Mouse (Mus musculus): ENCODE results near the gene Catsperg1. TPM values are rescaled to one million over a fixed set of nuclear protein-coding genes. Genes with fewer than 3 reads are reported as not detected.

Catsperg1 gene
- polyA plus RNA-seq, 1 experiment from 2014 or later: 0.53 TPM

DNA sequence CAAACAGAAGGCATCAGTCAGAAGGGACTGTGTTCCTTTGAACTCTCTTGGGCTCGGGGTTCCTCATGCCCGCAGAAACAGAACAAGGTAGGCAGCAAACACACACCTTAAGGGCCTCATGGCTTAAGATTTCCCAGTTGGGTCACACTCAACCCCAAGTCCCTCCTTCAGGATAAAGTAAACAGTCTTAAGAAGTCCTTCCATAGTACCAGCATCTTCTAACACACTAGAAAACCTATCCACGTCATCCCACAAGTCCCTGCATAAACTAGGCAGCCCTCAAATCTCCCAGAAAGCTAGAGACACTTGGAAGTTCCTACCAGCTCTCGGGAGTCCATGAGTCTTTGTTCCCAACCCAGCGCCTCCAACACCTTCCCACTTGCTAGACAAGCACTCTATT is 51.5 kb downstream of the Catsperg1 start:
- H3K36me3 ChIP-seq (ENCODE audit: insufficient read depth, low read length): 0 out of 2 replicates have a peak, but pooled peaks cover 5% of the 10 kb centered on the region
- WGBS: 73% methylated on average over 5 of the region's 5 CpGs
- ATAC-seq (replicated peaks; ENCODE audit: low FRiP score, low read depth) (no peak), DNase-seq (ENCODE audit: low spot score) (no peak)
- no peaks in the 10 kb centered on the region for H3K9me3 ChIP-seq (replicated peaks; ENCODE audit: low read length)
- H3K4me1 ChIP-seq (replicated peaks; ENCODE audit: insufficient read depth, low read length): no peaks in the 10 kb centered on the region
- TF ChIP-seq CTCF (IDR thresholded peaks at IDR 0.05; ENCODE audit: low read depth): no peak
- no peak overlapping the region for H3K4me2 ChIP-seq (ENCODE audit: low read length)
- H3K9ac ChIP-seq (ENCODE audit: low read depth, low read length): no peak overlapping the region
- no peak overlapping the region for H3K4me3 ChIP-seq (replicated peaks; ENCODE audit: low read depth, low read length)
- H3K27ac ChIP-seq: no peak overlapping the region
- peaks cover 5% of the 10 kb centered on the region; the same call in 1 of the 2 replicates for H3K27me3 ChIP-seq (ENCODE audit: insufficient read depth, low read length)

DNA sequence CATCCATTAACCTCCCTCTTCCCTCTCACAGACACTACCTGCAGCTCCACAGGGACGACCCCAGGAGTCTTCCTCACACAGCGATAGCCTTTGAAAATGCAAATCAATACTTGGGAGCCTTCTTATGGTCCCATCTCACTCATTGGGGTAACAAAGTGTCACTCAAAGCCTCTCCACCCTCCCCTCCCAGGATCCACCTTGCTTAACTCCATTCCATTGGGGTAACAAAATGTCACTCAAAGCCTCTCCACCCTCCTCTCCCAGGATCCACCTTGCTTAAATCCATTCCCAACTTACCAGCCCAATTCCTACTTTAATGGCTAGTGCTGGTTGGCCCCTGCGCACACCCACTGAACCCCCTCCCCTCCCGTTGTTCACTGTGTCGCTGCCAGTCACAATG is 55.6 kb downstream of the Catsperg1 start:
- DNase-seq (ENCODE audit: low spot score) (no peak), ATAC-seq (replicated peaks; ENCODE audit: low FRiP score, low read depth) (no peak)
- no peak for TF ChIP-seq CTCF (IDR thresholded peaks at IDR 0.05; ENCODE audit: low read depth)
- Histone ChIP-seq H3K4me3 (replicated peaks; ENCODE audit: low read depth, low read length) (no peak overlapping the region), H3K27ac (no peak overlapping the region), H3K4me1 (replicated peaks; ENCODE audit: insufficient read depth, low read length) (0 out of 2 replicates have a peak, but pooled peaks cover 3% of the 10 kb centered on the region), H3K4me2 (ENCODE audit: low read length) (no peak overlapping the region), H3K9ac (ENCODE audit: low read depth, low read length) (0 out of 2 replicates have a peak overlapping the region, but pooled peaks have one; percentile 28), H3K36me3 (ENCODE audit: insufficient read depth, low read length) (0 out of 2 replicates have a peak, but pooled peaks cover 5% of the 10 kb centered on the region), H3K9me3 (replicated peaks; ENCODE audit: low read length) (no peaks in the 10 kb centered on the region), H3K27me3 (ENCODE audit: insufficient read depth, low read length) (peaks cover 5% of the 10 kb centered on the region; the same call in 1 of the 2 replicates)
- WGBS: 4% methylated on average over 5 of the region's 5 CpGs

DNA sequence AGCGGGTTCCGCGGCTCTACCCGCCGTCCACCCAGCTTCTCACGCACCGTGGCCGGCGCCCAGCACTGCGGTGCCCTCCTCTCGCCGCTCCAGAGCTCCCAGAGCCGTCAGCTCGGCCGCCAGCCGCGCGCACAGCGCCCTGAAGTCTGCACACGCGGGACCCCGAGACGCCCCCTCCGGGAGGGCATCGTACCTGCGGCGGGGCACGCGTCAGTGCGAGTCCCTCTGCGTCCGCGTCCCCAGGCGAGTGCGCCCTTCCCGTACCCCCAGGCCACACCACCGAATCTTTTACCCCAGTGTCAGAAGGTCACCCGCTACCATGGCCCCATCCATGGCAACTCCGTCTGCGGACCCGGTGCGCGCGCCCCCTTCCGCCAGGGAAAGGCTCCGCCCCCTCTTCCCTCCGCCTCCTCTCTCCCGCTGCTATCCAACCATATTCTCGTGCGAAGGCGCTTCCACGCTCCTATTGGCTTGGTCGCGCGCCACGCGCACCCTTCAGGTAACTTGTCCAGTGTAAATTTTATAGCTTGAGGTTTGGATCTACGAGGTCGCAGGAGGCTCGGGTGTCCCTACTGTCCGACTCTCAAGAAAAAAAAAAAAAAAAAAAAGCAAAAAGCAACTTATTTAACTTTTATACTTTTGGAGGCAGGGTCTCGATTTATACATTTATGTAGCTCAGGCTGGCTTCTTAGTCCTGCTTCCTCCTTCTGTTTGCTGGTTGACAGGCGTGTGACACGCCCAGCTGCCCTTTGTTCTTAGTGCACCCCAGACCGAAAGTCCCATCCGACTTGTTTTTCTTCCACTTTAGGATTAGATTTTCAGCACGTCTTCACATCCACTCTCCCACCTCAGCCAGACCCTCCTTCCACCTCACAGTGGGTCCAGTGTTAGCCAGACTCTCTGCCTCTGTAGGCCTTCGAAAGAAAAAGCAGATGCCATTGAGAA is 57.7 kb downstream of the Catsperg1 start, which contains the start of gene Fam98c:
Gene Fam98c (minus strand): TSS at position 397 of the 945 bp plus-strand sequence.
- 0 out of 2 replicates have a peak, but pooled peaks cover 3% of the 10 kb centered on the region for H3K4me1 ChIP-seq (replicated peaks; ENCODE audit: insufficient read depth, low read length)
- peak within 1 kb of the TSS; percentile 90 for H3K27ac ChIP-seq
- peak within 1 kb of the TSS; percentile 82 for H3K9ac ChIP-seq (ENCODE audit: low read depth, low read length)
- H3K9me3 ChIP-seq (replicated peaks; ENCODE audit: low read length): no peaks in the 10 kb centered on the region
- peak; percentile 65 for ATAC-seq (replicated peaks; ENCODE audit: low FRiP score, low read depth)
- H3K36me3 ChIP-seq (ENCODE audit: insufficient read depth, low read length): 0 out of 2 replicates have a peak, but pooled peaks cover under 1% of the 10 kb centered on the region
- peak within 1 kb of the TSS; percentile 86 for H3K4me3 ChIP-seq (replicated peaks; ENCODE audit: low read depth, low read length)
- peak; percentile 93 for DNase-seq (ENCODE audit: low spot score)
- WGBS: 3% methylated on average over 61 of the region's 68 CpGs
- H3K27me3 ChIP-seq (ENCODE audit: insufficient read depth, low read length): peaks cover 5% of the 10 kb centered on the region; the same call in 1 of the 2 replicates
- peak; percentile 54; the same call in 1 of the 2 replicates for TF ChIP-seq CTCF (IDR thresholded peaks at IDR 0.05; ENCODE audit: low read depth)
- H3K4me2 ChIP-seq (ENCODE audit: low read length): peak within 1 kb of the TSS; percentile 98

DNA sequence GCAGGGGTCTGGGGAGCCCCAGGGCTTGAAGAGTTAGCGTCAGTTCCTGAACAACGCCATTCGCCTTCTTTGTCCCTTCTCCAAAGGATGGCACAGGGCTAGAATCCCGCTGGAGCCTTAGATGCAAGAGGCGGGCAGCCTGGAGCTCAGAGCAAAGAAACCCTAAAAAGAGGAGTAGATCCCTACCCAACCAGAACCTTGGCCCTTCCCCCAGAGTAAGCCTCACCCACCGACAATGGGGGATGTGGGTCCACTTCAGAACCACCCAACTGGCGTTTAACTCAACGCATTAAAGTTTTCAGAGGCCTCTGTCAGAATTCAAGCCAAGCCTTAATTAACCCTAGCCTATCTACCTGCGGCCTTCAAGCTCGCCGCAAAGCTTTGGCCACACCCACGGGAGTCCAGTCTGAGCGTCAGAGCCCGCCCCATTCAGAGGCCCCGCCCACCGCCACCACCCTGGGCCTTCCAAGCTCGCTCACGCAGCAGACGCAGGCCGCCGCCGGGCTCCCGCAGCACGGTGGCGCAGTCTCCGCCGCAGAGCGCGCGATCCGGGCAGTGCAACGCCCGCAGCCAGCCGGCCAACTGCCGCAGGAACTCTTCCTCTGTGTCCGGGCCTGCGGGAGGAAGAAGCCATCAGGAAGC is 58.5 kb downstream of the Catsperg1 start:
- Histone ChIP-seq H3K27me3 (ENCODE audit: insufficient read depth, low read length) (peaks cover 5% of the 10 kb centered on the region; the same call in 1 of the 2 replicates), H3K27ac (peak overlapping the region; percentile 90), H3K4me1 (replicated peaks; ENCODE audit: insufficient read depth, low read length) (0 out of 2 replicates have a peak, but pooled peaks cover 3% of the 10 kb centered on the region), H3K4me3 (replicated peaks; ENCODE audit: low read depth, low read length) (peak overlapping the region; percentile 86), H3K9me3 (replicated peaks; ENCODE audit: low read length) (no peaks in the 10 kb centered on the region), H3K36me3 (ENCODE audit: insufficient read depth, low read length) (no peaks in the 10 kb centered on the region), H3K9ac (ENCODE audit: low read depth, low read length) (peak overlapping the region; percentile 82), H3K4me2 (ENCODE audit: low read length) (peak overlapping the region; percentile 98)
- 8% methylated on average over 37 of the region's 37 CpGs for WGBS
- TF ChIP-seq CTCF (IDR thresholded peaks at IDR 0.05; ENCODE audit: low read depth): peak; percentile 52
- DNase-seq (ENCODE audit: low spot score) (peak; percentile 90), ATAC-seq (replicated peaks; ENCODE audit: low FRiP score, low read depth) (peak; percentile 86)

DNA sequence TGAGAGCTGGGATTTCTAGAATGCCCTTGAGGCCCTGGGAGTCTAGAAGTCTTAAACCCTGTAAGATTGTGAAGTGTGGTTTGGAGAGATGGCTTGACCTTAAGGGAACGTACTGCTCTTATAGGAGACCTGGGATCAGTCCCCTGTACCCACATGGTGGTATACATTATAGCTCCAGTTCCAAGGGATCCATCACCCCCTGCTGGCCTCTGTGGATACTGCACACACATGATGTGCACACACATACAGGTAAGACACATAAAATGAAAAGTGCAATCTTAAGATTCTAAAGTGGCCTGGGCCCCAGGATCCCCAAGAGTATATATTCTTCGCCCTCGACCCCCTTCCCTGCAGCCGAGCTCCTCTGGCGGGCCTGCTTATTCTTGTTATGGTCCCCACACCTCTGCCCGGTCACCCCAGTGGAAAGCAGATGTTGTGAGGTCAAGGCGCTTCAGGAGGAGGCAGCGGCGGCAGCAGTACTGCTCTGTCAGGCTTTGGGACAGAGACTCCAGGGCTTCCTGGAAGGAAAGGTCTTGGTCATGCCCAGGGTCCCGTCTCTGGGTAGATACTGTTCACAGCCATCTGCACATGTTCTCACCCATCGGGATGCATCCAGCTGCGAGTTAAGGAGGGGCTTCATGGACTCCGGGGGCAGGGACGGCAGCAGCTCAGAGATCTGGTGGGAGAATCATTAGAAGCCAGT is 59.7 kb downstream of the Catsperg1 start:
- Histone ChIP-seq H3K9me3 (replicated peaks; ENCODE audit: low read length) (no peaks in the 10 kb centered on the region), H3K4me2 (ENCODE audit: low read length) (no peak overlapping the region), H3K36me3 (ENCODE audit: insufficient read depth, low read length) (no peaks in the 10 kb centered on the region), H3K27ac (no peak overlapping the region), H3K4me3 (replicated peaks; ENCODE audit: low read depth, low read length) (no peak overlapping the region), H3K9ac (ENCODE audit: low read depth, low read length) (no peak overlapping the region), H3K4me1 (replicated peaks; ENCODE audit: insufficient read depth, low read length) (0 out of 2 replicates have a peak, but pooled peaks cover 3% of the 10 kb centered on the region), H3K27me3 (ENCODE audit: insufficient read depth, low read length) (peaks cover 4% of the 10 kb centered on the region; the same call in 1 of the 2 replicates)
- no peak for DNase-seq (ENCODE audit: low spot score)
- WGBS: 94% methylated on average over 14 of the region's 14 CpGs
- no peak; the same call in 1 of the 2 replicates for TF ChIP-seq CTCF (IDR thresholded peaks at IDR 0.05; ENCODE audit: low read depth)
- no peak for ATAC-seq (replicated peaks; ENCODE audit: low FRiP score, low read depth)

Measured in kidney, postnatal 0 days (tissue).